Mouse (Mus musculus) thymus, postnatal 0 days (tissue): Measurements from ENCODE around the gene Zfp933. TPM values are rescaled to one million over a fixed set of nuclear protein-coding genes. Genes with fewer than 3 reads are reported as not detected.
"Not testable (repeated sequence)": the region's sequence is repeated elsewhere in the genome, so short reads cannot be mapped to it uniquely, and the experiment has no call there.

Experiments used
- DNase-seq: peaks from one replicate; pipeline ENCODE4 v3.0.0-alpha.2; 2015; ENCODE audit warnings: low spot score
- polyA plus RNA-seq: library from polyadenylated mRNA; unstranded; fragments of >200 nt; fragmentation: Nextera tagmentation; extraction: Ambion mirVana; gene quantifications from 2 replicates; pipeline ENCODE4 v1.2.1, GENCODE M21; 2015

The Zfp933 gene
- 4.5 and 5.6 TPM in 2 replicates for polyA plus RNA-seq

GRCm38 (mm10) chr4:147847614-147848583, at the start of gene Zfp933:
TSS of gene Zfp933 (minus strand) at chr4:147848366.
- DNase-seq: peak; percentile 89

- DNase-seq: no peak
Observed at GRCm38 (mm10) chr4:147897348-147897747, 49.2 kb upstream of the Zfp933 start.

DNA sequence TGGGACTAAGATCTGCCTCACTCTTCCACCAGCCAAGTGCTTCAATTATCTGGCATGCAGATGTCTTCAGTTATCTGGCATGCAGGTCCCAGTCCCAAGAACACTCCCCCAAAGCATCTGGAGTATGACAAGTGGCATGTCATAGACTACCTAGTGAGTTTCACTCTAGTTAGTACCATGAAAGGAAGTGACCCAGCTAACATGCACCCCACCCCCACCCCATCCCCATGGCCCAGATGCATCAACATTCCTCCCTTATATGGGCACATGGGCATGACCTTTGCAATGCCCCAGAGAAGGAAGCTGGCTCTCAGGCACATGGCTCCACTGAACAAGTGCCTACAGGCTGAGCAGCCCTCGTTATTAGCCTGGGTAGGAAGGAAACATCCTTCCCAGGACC, 48.2 kb upstream of the Zfp933 start:
- DNase-seq: no peak

- DNase-seq: no peak
Observed at GRCm38 (mm10) chr4:147895815-147896330, 47.7 kb upstream of the Zfp933 start.

GRCm38 (mm10) chr4:147890341-147890740, 42.2 kb upstream of the Zfp933 start:
- no peak for DNase-seq

DNA sequence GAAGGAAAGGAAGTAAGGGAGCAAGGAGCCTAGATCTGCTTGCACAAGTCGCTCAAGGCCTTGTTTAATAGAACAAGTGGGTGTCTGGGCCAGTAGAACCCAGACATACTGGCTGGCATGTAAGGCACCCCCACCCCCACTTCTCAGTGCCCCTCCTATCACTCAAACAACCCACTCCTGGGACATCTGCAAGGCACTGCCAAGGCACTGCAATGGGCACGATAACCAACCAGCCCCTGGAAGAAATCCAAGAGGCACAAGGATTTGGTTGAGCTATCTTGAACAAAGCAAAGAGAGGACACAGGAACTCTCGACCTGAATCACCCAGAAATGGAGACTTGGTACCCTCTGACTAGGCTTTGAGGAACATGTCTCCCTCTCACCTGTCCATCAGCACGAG, 40.1 kb upstream of the Zfp933 start:
- no peak for DNase-seq

GRCm38 (mm10) chr4:147887277-147887676, 39.1 kb upstream of the Zfp933 start:
- DNase-seq: no peak

GRCm38 (mm10) chr4:147886158-147886557, 38.0 kb upstream of the Zfp933 start:
- no peak for DNase-seq

DNA sequence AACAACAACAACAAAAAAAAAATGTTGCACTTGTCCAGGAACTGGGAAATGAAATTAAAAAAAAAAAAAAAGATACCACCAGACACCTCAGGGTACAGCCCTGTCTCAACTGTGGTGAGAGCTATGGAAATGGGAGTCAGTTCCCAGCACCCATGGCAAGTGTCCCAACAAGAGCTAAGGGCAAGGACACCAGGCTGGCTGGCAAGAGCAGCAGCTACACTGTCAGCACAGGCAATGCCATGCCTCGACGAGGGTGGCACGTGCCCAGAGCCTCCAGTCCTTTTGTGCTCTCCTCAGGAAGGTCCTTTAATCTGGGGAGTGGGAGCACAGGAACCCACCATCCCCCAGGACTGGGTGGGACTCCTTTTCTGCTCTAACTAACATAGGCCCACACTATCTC, 36.0 kb upstream of the Zfp933 start:
- DNase-seq: no peak

DNA sequence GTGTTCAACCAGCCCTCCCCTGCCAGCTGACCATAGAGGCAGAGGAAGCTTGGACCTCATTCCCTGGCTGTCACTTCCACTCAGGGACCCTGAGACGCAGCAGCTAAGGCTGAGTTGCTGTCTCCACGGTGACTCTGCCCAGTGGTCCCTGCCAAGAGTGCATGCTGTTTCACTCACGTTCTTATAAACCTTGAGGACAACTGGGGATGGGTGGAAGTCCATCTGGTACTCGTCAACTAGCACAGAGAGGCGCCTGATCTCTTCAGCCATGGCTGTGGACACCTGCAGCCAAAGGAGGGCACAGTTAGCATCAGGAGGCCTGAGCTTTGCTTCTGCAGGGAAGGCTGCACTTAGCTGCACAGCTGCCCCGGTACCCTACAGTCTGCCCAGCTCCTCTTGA, 34.9 kb upstream of the Zfp933 start:
- DNase-seq: no peak

DNA sequence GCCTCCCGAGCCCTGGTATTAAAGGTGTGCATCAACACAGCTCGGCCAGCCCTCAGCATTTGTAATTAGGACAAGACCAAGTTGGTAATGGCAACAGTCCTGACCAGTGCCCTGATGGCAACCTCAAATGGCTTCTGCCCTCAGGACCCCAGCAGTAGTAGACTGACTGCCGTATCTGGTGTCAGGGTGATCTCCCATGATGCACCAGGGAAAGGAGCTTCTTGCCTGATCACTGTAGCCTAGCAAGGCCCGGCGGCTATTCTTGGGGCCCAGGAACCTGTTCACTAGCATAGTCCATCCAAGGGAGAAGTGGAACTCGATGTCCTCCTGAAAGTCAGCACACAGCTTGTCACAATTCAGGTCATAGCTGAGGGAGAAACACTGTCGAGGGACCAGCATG, 33.6 kb upstream of the Zfp933 start:
- no peak for DNase-seq

GRCm38 (mm10) chr4:147879865-147880264, 31.7 kb upstream of the Zfp933 start:
- no peak for DNase-seq

- no peak for DNase-seq
Observed at GRCm38 (mm10) chr4:147879456-147879855, 31.3 kb upstream of the Zfp933 start.

DNA sequence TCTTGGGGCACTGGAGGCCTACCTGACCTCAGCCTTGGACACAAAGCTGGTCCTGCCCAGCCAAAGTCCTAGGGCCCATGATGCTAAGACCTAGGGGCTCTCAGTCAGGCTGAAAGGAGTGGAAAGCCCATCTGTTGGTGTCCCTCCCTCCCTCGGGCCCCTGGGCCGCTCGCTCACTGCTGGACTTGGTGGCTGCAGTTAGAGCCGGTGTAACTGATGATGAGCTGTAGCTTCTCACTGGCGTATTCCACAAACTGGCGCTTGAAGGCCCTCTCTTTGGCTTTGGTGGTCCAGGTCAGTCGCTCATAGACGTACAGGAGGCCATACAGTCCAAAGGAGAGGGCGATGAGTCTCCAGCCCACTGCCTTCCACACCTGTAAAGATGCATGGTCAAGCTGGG, 30.4 kb upstream of the Zfp933 start:
- no peak for DNase-seq

GRCm38 (mm10) chr4:147875852-147876575, 27.8 kb upstream of the Zfp933 start:
- no peak for DNase-seq

GRCm38 (mm10) chr4:147869238-147869637, 21.1 kb upstream of the Zfp933 start:
- no peak for DNase-seq

GRCm38 (mm10) chr4:147868450-147869031, 20.4 kb upstream of the Zfp933 start, which contains the start of the genes Miip and Fv1:
TSS of gene Miip (minus strand) at chr4:147868816.
TSS of gene Fv1 (plus strand) at chr4:147868979.
- peak; percentile 94 for DNase-seq

DNA sequence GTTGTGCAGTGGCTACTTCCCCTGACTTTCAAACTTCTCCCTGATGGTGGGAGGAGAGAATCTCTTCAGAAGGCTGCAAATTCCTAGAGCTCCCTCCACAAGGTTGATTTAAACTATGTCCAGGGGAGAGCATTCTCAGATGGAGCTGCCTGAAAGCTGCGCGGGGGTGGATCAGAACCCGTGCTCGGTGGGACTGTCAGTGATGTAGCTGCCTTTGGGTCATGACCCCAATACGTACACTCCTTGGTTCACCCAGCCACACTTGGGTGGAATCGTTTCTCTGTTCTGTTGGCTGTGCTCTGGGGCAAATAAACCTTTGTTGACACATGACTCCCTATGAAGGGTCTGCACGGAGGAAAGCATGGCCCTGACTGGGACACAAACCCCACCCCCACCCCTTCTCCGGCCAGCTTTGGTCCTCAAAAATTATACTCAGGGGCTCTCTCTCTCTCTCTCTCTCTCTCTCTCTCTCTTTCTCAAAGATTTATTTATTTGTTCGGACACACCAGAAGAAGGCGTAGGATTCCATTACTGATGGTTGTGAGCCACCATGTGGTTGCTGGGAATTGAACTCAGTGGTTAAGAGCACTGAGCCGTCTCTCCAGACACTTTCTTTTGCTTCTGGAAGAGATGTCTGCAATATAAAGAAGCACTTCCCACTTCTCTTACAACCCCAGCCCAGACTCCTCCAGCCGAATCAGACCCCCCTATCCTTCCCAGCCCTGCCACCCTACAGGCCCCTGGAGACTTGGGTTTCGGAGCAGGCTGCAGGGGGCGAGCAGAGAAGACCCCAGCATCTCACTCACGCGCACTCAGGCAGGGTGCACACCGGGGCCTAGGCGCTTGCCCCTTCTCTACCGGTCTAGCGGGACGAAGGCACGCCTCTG, 19.6 kb upstream of the Zfp933 start:
- no peak for DNase-seq

- DNase-seq: not testable (repeated sequence)
Observed at GRCm38 (mm10) chr4:147866793-147867192, 18.6 kb upstream of the Zfp933 start.

- DNase-seq: no peak
Observed at GRCm38 (mm10) chr4:147866056-147866455, 17.9 kb upstream of the Zfp933 start.

- no peak for DNase-seq
Observed at GRCm38 (mm10) chr4:147865651-147866050, 17.5 kb upstream of the Zfp933 start.
